Mouse (Mus musculus): Measurements from ENCODE around the gene Bhmt. TPM values are rescaled to one million over a fixed set of nuclear protein-coding genes. Genes with fewer than 3 reads are reported as not detected.

The Bhmt gene
- under 1 TPM in 1 of 2 experiments, not detected in 1; 0.31 TPM for total RNA-seq (2021)

GRCm38 (mm10) chr13:93637282-93638245, at the start of gene Bhmt:
Gene Bhmt (minus strand): TSS chr13:93637961.
- DNase-seq = no peak

- no peak for DNase-seq
Observed at GRCm38 (mm10) chr13:93687321-93687720, 49.6 kb upstream of the Bhmt start.

GRCm38 (mm10) chr13:93685226-93685625, 47.5 kb upstream of the Bhmt start:
- no peak for DNase-seq

GRCm38 (mm10) chr13:93683336-93683735, 45.6 kb upstream of the Bhmt start:
- no peak for DNase-seq

- DNase-seq = no peak
Observed at GRCm38 (mm10) chr13:93676864-93677263, 39.1 kb upstream of the Bhmt start.

- DNase-seq = no peak
Observed at GRCm38 (mm10) chr13:93674131-93674561, 36.4 kb upstream of the Bhmt start, which contains the start of the genes Bhmt2 and Dmgdh. Gene Bhmt2 (minus strand): TSS chr13:93674302. Gene Dmgdh (plus strand): TSS chr13:93674433.

- no peak for DNase-seq
Observed at GRCm38 (mm10) chr13:93673296-93673695, 35.5 kb upstream of the Bhmt start.

- no peak for DNase-seq
Observed at GRCm38 (mm10) chr13:93672371-93672770, 34.6 kb upstream of the Bhmt start.

GRCm38 (mm10) chr13:93667586-93667985, 29.8 kb upstream of the Bhmt start:
- DNase-seq = no peak

GRCm38 (mm10) chr13:93657941-93658340, 20.2 kb upstream of the Bhmt start:
- DNase-seq = no peak

- no peak for DNase-seq
Observed at GRCm38 (mm10) chr13:93653382-93653781, 15.6 kb upstream of the Bhmt start.

GRCm38 (mm10) chr13:93648387-93649130, 10.8 kb upstream of the Bhmt start:
- no peak for DNase-seq

- DNase-seq = no peak
Observed at GRCm38 (mm10) chr13:93639636-93640035, 1.9 kb upstream of the Bhmt start.

GRCm38 (mm10) chr13:93636561-93636960, 1.2 kb downstream of the Bhmt start:
- no peak for DNase-seq

- DNase-seq = no peak
Observed at GRCm38 (mm10) chr13:93632927-93633326, 4.8 kb downstream of the Bhmt start.

- DNase-seq = no peak
Observed at GRCm38 (mm10) chr13:93630941-93631705, 6.6 kb downstream of the Bhmt start.

GRCm38 (mm10) chr13:93628861-93629260, 8.9 kb downstream of the Bhmt start:
- DNase-seq = no peak

- DNase-seq = peak; percentile 72
Observed at GRCm38 (mm10) chr13:93614361-93614948, 23.3 kb downstream of the Bhmt start.

- DNase-seq = no peak
Observed at GRCm38 (mm10) chr13:93613771-93614170, 24.0 kb downstream of the Bhmt start.

GRCm38 (mm10) chr13:93612660-93613607, 24.8 kb downstream of the Bhmt start:
- DNase-seq = peak; percentile 90

GRCm38 (mm10) chr13:93608476-93608875, 29.3 kb downstream of the Bhmt start:
- DNase-seq = no peak
